In genomic region chr2:158666071-158666800, GRCm38 (mm10) we compare ENCODE assay signal across 8 mouse cellular contexts. TPM values are rescaled to one million over a fixed set of nuclear protein-coding genes. Genes with fewer than 3 reads are reported as not detected.
DNase-seq lines count a peak whose midpoint lies in the region; ATAC-seq lines count a peak whose summit lies in the region.
"Had no signal": no experiment of that assay in that cellular context is flagged by ENCODE, and none has a peak within 500 bp of the region (broad histone marks: within the 10 kb centered on the region; RNA-seq: fewer than 3 reads in every experiment).

No protein-coding gene starts in this region.

- H3K36me3 ChIP-seq in megakaryocyte, embryonic 14.5 days (replicated peaks; ENCODE audit: low read length), result no peaks in the 10 kb centered on the region
- H3K36me3 ChIP-seq: stomach, embryonic 15.5 days had no signal

- H3K27me3 ChIP-seq in megakaryocyte, embryonic 14.5 days (replicated peaks), result peaks cover 74% of the 10 kb centered on the region

- H3K9me3 ChIP-seq in megakaryocyte, embryonic 14.5 days, result no peaks in the 10 kb centered on the region
- H3K9me3 ChIP-seq: stomach, embryonic 15.5 days had no signal

- H3K4me1 ChIP-seq in megakaryocyte, embryonic 14.5 days, result peaks cover 55% of the 10 kb centered on the region

- peak overlapping the region; percentile 91 for H3K4me3 ChIP-seq in megakaryocyte, embryonic 14.5 days (replicated peaks)

- ATAC-seq in hematopoietic stem cell, adult 5-6 weeks (replicated peaks in 1 of 2; ENCODE audit: insufficient read depth in 1 of 2, low FRiP score in 2 of 2, low TSS enrichment in 1 of 2, low read depth in 1 of 2, poor library complexity in 2 of 2, severe bottlenecking in 2 of 2), result peak; percentile 85 to 88

- peak; percentile 96 for DNase-seq in 416B (ENCODE audit: low read depth)
- DNase-seq in CD4-positive helper T cell, adult 2 months (ENCODE audit: low read depth, low spot score), result peak; percentile 91
- peak; percentile 61 to 66 for DNase-seq in thymus, postnatal 10 days (ENCODE audit: low spot score in 2 of 2)
- no peak for DNase-seq in cerebellum, adult 11 months
- DNase-seq in urinary bladder, adult 2 months (ENCODE audit: low spot score), result no peak

RNA-seq across cellular contexts. Expression of gene Ppp1r16b, which starts 1.0 kb away (rescaled TPM):
- total RNA-seq in hematopoietic stem cell, adult 5-6 weeks (2017), result 3.9 and 5.6 TPM in 2 replicates
- polyA plus RNA-seq in megakaryocyte, embryonic 14.5 days (2012; ENCODE audit: insufficient read depth, low replicate concordance), result 1.6 and 3.6 TPM in 2 replicates
- 0.95 and 2.0 TPM in 2 replicates for polyA plus RNA-seq in urinary bladder, adult 2 months (2012; rRNA removed)

RNA-seq across cellular contexts. Expression of gene Actr5, which starts 41.5 kb away (rescaled TPM):
- 14.7 and 18.9 TPM in 2 replicates for total RNA-seq in hematopoietic stem cell, adult 5-6 weeks (2017)
- polyA plus RNA-seq in megakaryocyte, embryonic 14.5 days (2012; ENCODE audit: insufficient read depth, low replicate concordance), result 2.1 and 5.7 TPM in 2 replicates
- polyA plus RNA-seq in urinary bladder, adult 2 months (2012; rRNA removed), result 6.6 and 7.4 TPM in 2 replicates

RNA-seq across cellular contexts. Expression of gene Slc32a1, which starts 55.7 kb away (rescaled TPM):
- not detected in 2 replicates for total RNA-seq in hematopoietic stem cell, adult 5-6 weeks (2017)
- 1.6 and 1.9 TPM in 2 replicates for polyA plus RNA-seq in megakaryocyte, embryonic 14.5 days (2012; ENCODE audit: insufficient read depth, low replicate concordance)
- polyA plus RNA-seq in urinary bladder, adult 2 months (2012; rRNA removed), result not detected in 2 replicates
- polyA plus RNA-seq: stomach, embryonic 15.5 days had no signal

Comparison
In these comparisons a context has a peak if more than half of its experiments do, and no peak if none do; other contexts are left out.
1. DNase-seq: peak in 416B (single experiment), CD4-positive helper T cell, adult 2 months (single experiment) and thymus, postnatal 10 days (2 of 2); none in cerebellum, adult 11 months (single experiment) and urinary bladder, adult 2 months (single experiment).